Mouse (Mus musculus) liver, postnatal 0 days (tissue): Measurements from ENCODE around the gene Ptprb.

Experiments used
- CTCF ChIP-seq: sonication (generic); IDR thresholded peaks from 2 replicates; pipeline ENCODE4 v1.5.1; 2016; ENCODE audit warnings: antibody characterized with exemption, low read depth
- EP300 ChIP-seq: IDR thresholded peaks from 2 replicates; pipeline ENCODE4 v1.6.1; 2016; ENCODE audit warnings: antibody characterized with exemption, low read depth, mild to moderate bottlenecking

- TF ChIP-seq CTCF (no peak), EP300 (no peak)
Observed at GRCm38 (mm10) chr10:116403679-116404078, 128.4 kb downstream of the Ptprb start.
